Mouse (Mus musculus) intestine, embryonic 16.5 days (tissue): ENCODE results near the gene Aqp8. TPM values are rescaled to one million over a fixed set of nuclear protein-coding genes. Genes with fewer than 3 reads are reported as not detected.

ENCODE experiments used
- ATAC-seq: fragments of 200-750 bp; cut with Nextera tagmentation; 2 replicates; pipeline ENCODE4 v1.8.0; 2017; ENCODE audit warnings: moderate TSS enrichment, moderate library complexity
- H3K27ac ChIP-seq: fragments of 300-500 bp; sonication (generic); 2 replicates; pipeline ENCODE4 v1.5.1; 2014; ENCODE audit warnings: mild to moderate bottlenecking, low read length
- H3K27me3 ChIP-seq: fragments of 300-500 bp; sonication (generic); replicated peaks from 2 replicates; pipeline ENCODE4 v1.6.1; 2014; ENCODE audit warnings: low read length, control low read depth, mixed read lengths; ENCODE audit not compliant: control insufficient read depth, insufficient read depth
- H3K36me3 ChIP-seq: fragments of 300-500 bp; sonication (generic); 2 replicates; pipeline ENCODE4 v1.6.1; 2014; ENCODE audit warnings: low read length, control low read depth; ENCODE audit not compliant: control insufficient read depth, insufficient read depth
- H3K4me1 ChIP-seq: fragments of 300-500 bp; sonication (generic); 2 replicates; pipeline ENCODE4 v1.6.1; 2014; ENCODE audit warnings: low read length, control low read depth, mixed read lengths; ENCODE audit not compliant: control insufficient read depth, insufficient read depth
- H3K4me2 ChIP-seq: fragments of 300-500 bp; sonication (generic); 2 replicates; pipeline ENCODE4 v1.6.1; 2014; ENCODE audit warnings: low read depth, low read length, control low read depth
- H3K4me3 ChIP-seq: fragments of 300-500 bp; sonication (generic); 2 replicates; pipeline ENCODE4 v1.5.1; 2014; ENCODE audit warnings: mild to moderate bottlenecking, low read length
- H3K9ac ChIP-seq: fragments of 300-500 bp; sonication (generic); 2 replicates; pipeline ENCODE4 v1.6.1; 2014; ENCODE audit warnings: low read depth, low read length
- H3K9me3 ChIP-seq: fragments of 300-500 bp; sonication (generic); 2 replicates; pipeline ENCODE4 v1.6.1; 2016; ENCODE audit warnings: low read length, control low read depth; ENCODE audit not compliant: control insufficient read depth
- WGBS: fragments of 180-500 bp; shearing (Covaris S2); extraction: QIAGEN DNeasy Blood & Tissue Kit; methylation state at CpG from one replicate; pipeline ENCODE4 v1.1.7; 2014; 5-methylcytosine and 5-hydroxymethylcytosine counted together
- polyA plus RNA-seq: library from polyadenylated mRNA; unstranded; fragments of >200 nt; fragmentation: Nextera tagmentation; extraction: Ambion mirVana; gene quantifications from 2 replicates; pipeline ENCODE4 v1.2.1, GENCODE M21; 2015

Aqp8 gene
- polyA plus RNA-seq, 1 experiment from 2014 or later: 33.2 TPM

GRCm38 (mm10) chr7:123431206-123431605 is 30.9 kb upstream of the Aqp8 start:
- no peak overlapping the region for H3K4me3 ChIP-seq
- peaks cover 10% of the 10 kb centered on the region for H3K4me1 ChIP-seq
- no peaks in the 10 kb centered on the region for H3K27me3 ChIP-seq
- 74% methylated on average over 4 of the region's 4 CpGs for WGBS
- ATAC-seq: no peak
- no peak overlapping the region for H3K9ac ChIP-seq
- H3K27ac ChIP-seq: no peak overlapping the region
- H3K36me3 ChIP-seq: no peaks in the 10 kb centered on the region
- no peaks in the 10 kb centered on the region for H3K9me3 ChIP-seq
- no peak overlapping the region for H3K4me2 ChIP-seq

GRCm38 (mm10) chr7:123442079-123442478 is 20.0 kb upstream of the Aqp8 start:
- H3K4me1 ChIP-seq: peaks cover 4% of the 10 kb centered on the region
- H3K27me3 ChIP-seq: no peaks in the 10 kb centered on the region
- H3K4me3 ChIP-seq: no peak overlapping the region
- no peaks in the 10 kb centered on the region for H3K9me3 ChIP-seq
- 68% methylated on average over 1 of the region's 1 CpGs for WGBS
- ATAC-seq: no peak
- H3K27ac ChIP-seq: no peak overlapping the region
- H3K9ac ChIP-seq: no peak overlapping the region
- no peaks in the 10 kb centered on the region for H3K36me3 ChIP-seq
- H3K4me2 ChIP-seq: no peak overlapping the region

GRCm38 (mm10) chr7:123448794-123449193 is 13.3 kb upstream of the Aqp8 start:
- 0 out of 2 replicates have a peak overlapping the region, but pooled peaks have one; percentile 33 for H3K27ac ChIP-seq
- H3K4me2 ChIP-seq: no peak overlapping the region
- no peaks in the 10 kb centered on the region for H3K36me3 ChIP-seq
- H3K4me1 ChIP-seq: no peaks in the 10 kb centered on the region
- no peak overlapping the region for H3K4me3 ChIP-seq
- H3K27me3 ChIP-seq: no peaks in the 10 kb centered on the region
- 72% methylated on average over 2 of the region's 2 CpGs for WGBS
- no peak overlapping the region for H3K9ac ChIP-seq
- peak; percentile 87 for ATAC-seq
- H3K9me3 ChIP-seq: no peaks in the 10 kb centered on the region

DNA sequence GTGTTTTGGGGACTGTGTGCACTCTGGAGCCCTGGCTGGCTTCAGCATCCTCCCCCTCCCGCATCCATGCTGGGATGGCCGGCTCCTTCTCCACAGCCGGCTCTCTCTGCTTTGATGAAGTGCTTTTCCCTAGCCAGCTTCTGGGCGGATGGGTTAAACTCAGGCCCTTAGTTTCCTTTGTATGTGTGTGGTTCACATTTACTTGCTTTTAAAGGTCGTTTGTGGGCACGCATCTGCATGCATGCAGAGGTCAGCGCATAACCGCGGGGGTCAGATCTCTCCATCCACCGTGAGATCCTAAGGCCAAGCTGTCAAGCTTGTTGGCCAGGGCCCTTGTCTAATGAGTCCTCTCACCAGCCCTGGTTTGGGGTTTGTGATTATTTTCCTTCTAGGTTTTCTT is 12.4 kb upstream of the Aqp8 start:
- no peak overlapping the region for H3K27ac ChIP-seq
- H3K9me3 ChIP-seq: no peaks in the 10 kb centered on the region
- H3K4me1 ChIP-seq: no peaks in the 10 kb centered on the region
- H3K9ac ChIP-seq: no peak overlapping the region
- no peak for ATAC-seq
- WGBS: 72% methylated on average over 10 of the region's 10 CpGs
- H3K4me2 ChIP-seq: no peak overlapping the region
- no peak overlapping the region for H3K4me3 ChIP-seq
- no peaks in the 10 kb centered on the region for H3K36me3 ChIP-seq
- no peaks in the 10 kb centered on the region for H3K27me3 ChIP-seq

DNA sequence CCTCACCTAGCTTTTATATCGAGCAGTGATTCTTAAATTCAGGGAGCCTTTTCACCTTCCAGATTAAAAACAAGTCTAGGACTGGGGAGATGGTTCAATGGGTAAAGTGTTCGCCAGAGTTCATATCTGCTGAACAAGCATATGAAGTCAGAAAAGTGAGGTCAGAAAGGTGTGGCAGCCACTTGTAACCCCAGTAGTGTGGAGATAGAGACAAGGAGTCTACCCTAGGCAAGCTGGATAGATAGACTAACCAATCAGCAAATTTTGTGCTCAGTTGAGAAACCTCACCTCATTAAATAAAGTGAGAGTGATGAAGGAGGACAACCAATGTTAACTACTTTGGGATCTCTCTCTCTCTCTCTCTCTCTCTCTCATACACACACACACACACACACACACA is 11.6 kb upstream of the Aqp8 start:
- Histone ChIP-seq H3K27ac (no peak overlapping the region), H3K4me3 (no peak overlapping the region)
- WGBS: 78% methylated on average over 2 of the region's 2 CpGs

DNA sequence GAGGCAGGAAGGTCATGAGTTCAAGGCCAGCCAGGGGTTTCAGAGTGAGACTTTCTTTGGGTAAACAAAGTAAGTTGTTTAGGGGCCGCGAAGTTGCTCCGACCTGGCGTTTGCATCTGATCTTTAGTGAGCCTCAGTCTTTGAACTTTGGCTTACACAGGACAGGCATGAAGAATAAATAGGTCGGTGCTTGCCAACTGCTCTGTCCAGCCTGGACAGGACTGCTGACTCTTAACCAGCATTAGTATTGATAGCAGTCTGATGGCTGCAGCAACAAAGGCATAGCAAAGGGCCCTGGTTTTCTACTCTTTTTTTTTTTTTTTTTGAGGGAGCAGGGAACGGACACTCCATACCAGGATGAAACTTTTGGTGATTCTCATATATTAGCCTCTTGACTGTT is 9.5 kb upstream of the Aqp8 start:
- Histone ChIP-seq H3K27ac (peak overlapping the region; percentile 23), H3K4me2 (no peak overlapping the region), H3K27me3 (no peaks in the 10 kb centered on the region), H3K4me3 (no peak overlapping the region), H3K9ac (no peak overlapping the region), H3K9me3 (no peaks in the 10 kb centered on the region), H3K4me1 (no peaks in the 10 kb centered on the region), H3K36me3 (no peaks in the 10 kb centered on the region)
- ATAC-seq: no peak
- 41% methylated on average over 6 of the region's 6 CpGs for WGBS

More for the DNA sequence above, 11.6 kb upstream of the Aqp8 start:
- Histone ChIP-seq H3K4me2 (no peak overlapping the region), H3K36me3 (no peaks in the 10 kb centered on the region), H3K27me3 (no peaks in the 10 kb centered on the region), H3K4me1 (no peaks in the 10 kb centered on the region), H3K9ac (no peak overlapping the region), H3K9me3 (no peaks in the 10 kb centered on the region)
- ATAC-seq: no peak

- H3K36me3 ChIP-seq: no peaks in the 10 kb centered on the region
- no peaks in the 10 kb centered on the region for H3K9me3 ChIP-seq
- ATAC-seq: peak; percentile 66
- H3K27me3 ChIP-seq: no peaks in the 10 kb centered on the region
- no peak overlapping the region for H3K4me3 ChIP-seq
- H3K9ac ChIP-seq: no peak overlapping the region
- no peak overlapping the region; the same call in 1 of the 2 replicates for H3K4me2 ChIP-seq
- no peaks in the 10 kb centered on the region for H3K4me1 ChIP-seq
- H3K27ac ChIP-seq: peak overlapping the region; percentile 45
- WGBS: 67% methylated on average over 8 of the region's 8 CpGs
These were observed 9.0 kb upstream of the Aqp8 start for GRCm38 (mm10) chr7:123453066-123453465.

DNA sequence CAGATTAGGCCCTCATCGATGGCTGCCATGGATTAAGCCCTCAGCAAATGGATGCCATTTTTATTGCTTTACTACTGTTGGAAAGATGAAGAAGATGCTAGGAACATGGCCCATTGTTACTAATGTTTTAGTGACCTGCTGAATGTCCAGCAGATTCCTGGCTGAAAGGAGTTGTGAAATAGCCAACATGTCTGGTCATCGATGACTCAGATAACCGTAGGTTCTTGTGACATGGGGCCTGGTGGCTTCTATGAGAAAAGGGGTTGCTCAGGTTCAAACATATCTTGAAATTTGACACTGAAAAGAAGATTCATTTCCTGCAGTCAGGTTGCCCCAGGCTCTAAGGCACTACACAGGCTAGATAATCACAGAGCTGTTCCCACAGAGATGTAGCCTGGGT is 7.0 kb upstream of the Aqp8 start:
- 90% methylated on average over 3 of the region's 3 CpGs for WGBS
- Histone ChIP-seq H3K4me3 (no peak overlapping the region), H3K9me3 (no peaks in the 10 kb centered on the region), H3K9ac (no peak overlapping the region), H3K27me3 (no peaks in the 10 kb centered on the region), H3K4me1 (no peaks in the 10 kb centered on the region; the same call in 1 of the 2 replicates), H3K36me3 (no peaks in the 10 kb centered on the region), H3K4me2 (no peak overlapping the region), H3K27ac (no peak overlapping the region)
- ATAC-seq: no peak

DNA sequence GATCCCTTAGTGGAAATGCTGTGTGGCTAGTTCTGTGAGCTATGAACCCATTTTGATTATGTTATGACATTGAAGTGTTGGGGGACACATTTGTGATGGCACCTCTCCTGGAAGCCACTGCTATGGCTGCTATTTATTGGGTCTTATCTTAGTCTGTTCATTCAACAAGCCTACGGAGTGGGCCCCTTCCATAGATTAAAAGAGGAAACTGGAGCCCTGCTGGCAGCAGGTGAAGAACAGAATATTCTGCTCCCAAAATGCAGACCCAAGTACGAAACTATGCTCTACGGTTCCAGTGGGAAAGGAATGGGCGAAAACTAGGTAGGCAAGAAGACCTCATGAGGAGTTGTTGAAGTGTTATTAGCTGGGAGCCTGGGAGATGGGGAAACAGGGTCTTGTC is 3.8 kb upstream of the Aqp8 start:
- no peaks in the 10 kb centered on the region for H3K9me3 ChIP-seq
- 90% methylated on average over 4 of the region's 4 CpGs for WGBS
- H3K4me2 ChIP-seq: no peak overlapping the region
- H3K9ac ChIP-seq: no peak overlapping the region
- no peak overlapping the region for H3K4me3 ChIP-seq
- no peaks in the 10 kb centered on the region for H3K27me3 ChIP-seq
- no peak for ATAC-seq
- H3K4me1 ChIP-seq: peaks cover 7% of the 10 kb centered on the region
- no peaks in the 10 kb centered on the region for H3K36me3 ChIP-seq
- no peak overlapping the region for H3K27ac ChIP-seq

GRCm38 (mm10) chr7:123459247-123459646 is 2.8 kb upstream of the Aqp8 start:
- H3K27ac ChIP-seq: no peak overlapping the region
- H3K4me1 ChIP-seq: peaks cover 7% of the 10 kb centered on the region
- no peak overlapping the region for H3K9ac ChIP-seq
- ATAC-seq: no peak
- WGBS: 72% methylated on average over 4 of the region's 4 CpGs
- no peaks in the 10 kb centered on the region for H3K9me3 ChIP-seq
- no peaks in the 10 kb centered on the region for H3K36me3 ChIP-seq
- no peak overlapping the region for H3K4me2 ChIP-seq
- H3K4me3 ChIP-seq: no peak overlapping the region
- H3K27me3 ChIP-seq: no peaks in the 10 kb centered on the region
